Mouse (Mus musculus): ENCODE data around the gene Gpr34. TPM values are rescaled to one million over a fixed set of nuclear protein-coding genes. Genes with fewer than 3 reads are reported as not detected.

Gpr34 gene
- polyA plus RNA-seq, 1 experiment from 2014 or later: 2.7 TPM

Small RNA genes within 50 kb of the gene (microRNA-seq; reads per million reads assigned to microRNA genes)
- not detected for gene Gm25246

Other genes starting within 250 kb of the Gpr34 start
- 0.09 and 0.15 TPM in 2 replicates for gene Nyx, start 166.0 kb upstream of the Gpr34 start, polyA plus RNA-seq (2015; fragmentation: Nextera tagmentation; extraction: Ambion mirVana)
- gene Gpr82, start 29.3 kb downstream of the Gpr34 start, polyA plus RNA-seq (2015; fragmentation: Nextera tagmentation; extraction: Ambion mirVana): 0.35 and 0.61 TPM in 2 replicates
- gene Cask, start 219.3 kb downstream of the Gpr34 start, polyA plus RNA-seq (2015; fragmentation: Nextera tagmentation; extraction: Ambion mirVana): 47.7 and 55.4 TPM in 2 replicates